8 mouse cellular contexts compared by ENCODE assay signal in the genomic region with DNA sequence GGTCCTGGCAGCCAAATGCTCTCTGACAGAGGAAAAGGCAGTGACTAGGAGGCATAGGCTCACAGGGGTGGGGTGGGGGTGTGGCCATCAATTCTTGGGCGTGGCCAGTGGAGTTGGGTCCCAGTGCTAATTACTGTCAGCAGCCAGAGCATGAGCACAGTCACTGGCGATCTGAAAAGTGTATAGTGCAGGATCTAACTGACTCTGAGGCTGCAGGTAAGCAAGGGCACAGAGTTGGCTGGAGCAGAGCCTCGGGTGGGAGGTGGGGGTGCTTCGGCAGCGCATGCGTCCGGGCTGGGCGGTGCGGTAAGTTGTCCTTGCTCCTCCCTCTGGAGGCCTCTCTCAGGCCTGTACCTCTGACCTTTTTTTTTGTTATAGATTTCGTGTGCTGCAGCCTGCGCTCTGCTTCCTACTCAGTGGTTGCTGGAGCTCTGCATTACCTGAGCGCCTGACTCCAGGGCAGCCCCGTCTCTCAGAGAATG. TPM values are rescaled to one million over a fixed set of nuclear protein-coding genes. Genes with fewer than 3 reads are reported as not detected.
DNase-seq lines count a peak whose midpoint lies in the region; ATAC-seq lines count a peak whose summit lies in the region.

Gene Cd59b, plus strand, starts transcription at position 146 of the 482 bp plus-strand sequence.

- peak; percentile 81 for ATAC-seq in embryonic facial prominence, embryonic 12.5 days (ENCODE audit: insufficient number of reproducible peaks, insufficient read depth, low FRiP score, low TSS enrichment)
- ATAC-seq in heart, embryonic 11.5 days (replicated peaks; ENCODE audit: insufficient number of reproducible peaks, low FRiP score, low TSS enrichment) = peak; percentile 80
- peak; percentile 97 for ATAC-seq in kidney, embryonic 15.5 days (replicated peaks; ENCODE audit: low FRiP score)

- DNase-seq in 3T3-L1 (ENCODE audit: low read depth, low spot score) = peak; percentile 20
- DNase-seq in adrenal gland, postnatal 10 days = peak; percentile 74
- DNase-seq in lung, postnatal 36 days = peak; percentile 73
- peak; percentile 25 for DNase-seq in skeletal muscle tissue, adult 2 months (ENCODE audit: low read depth, low spot score)
- DNase-seq in frontal cortex, postnatal 25 days (ENCODE audit: low spot score in 2 of 2) = no peak

- no peaks in the 10 kb centered on the region for H3K36me3 ChIP-seq in embryonic facial prominence, embryonic 12.5 days
- H3K36me3 ChIP-seq in heart, embryonic 11.5 days (ENCODE audit: control insufficient read depth, insufficient read depth, low read length) = no peaks in the 10 kb centered on the region
- H3K36me3 ChIP-seq in kidney, embryonic 15.5 days = no peaks in the 10 kb centered on the region

- no peaks in the 10 kb centered on the region for H3K27me3 ChIP-seq in embryonic facial prominence, embryonic 12.5 days
- H3K27me3 ChIP-seq in heart, embryonic 11.5 days (ENCODE audit: control insufficient read depth, insufficient read depth, low read length) = no peaks in the 10 kb centered on the region
- H3K27me3 ChIP-seq in kidney, embryonic 15.5 days = no peaks in the 10 kb centered on the region

- 0 out of 2 replicates have a peak, but pooled peaks cover 2% of the 10 kb centered on the region for H3K4me1 ChIP-seq in embryonic facial prominence, embryonic 12.5 days
- 0 out of 2 replicates have a peak, but pooled peaks cover 3% of the 10 kb centered on the region for H3K4me1 ChIP-seq in heart, embryonic 11.5 days (ENCODE audit: control insufficient read depth, insufficient read depth, low read length)
- peaks cover 8% of the 10 kb centered on the region for H3K4me1 ChIP-seq in kidney, embryonic 15.5 days

- H3K4me3 ChIP-seq in embryonic facial prominence, embryonic 12.5 days = peak within 1 kb of the TSS; percentile 33
- H3K4me3 ChIP-seq in heart, embryonic 11.5 days (ENCODE audit: low read depth, low read length) = peak within 1 kb of the TSS; percentile 28
- H3K4me3 ChIP-seq in kidney, embryonic 15.5 days (replicated peaks) = peak within 1 kb of the TSS; percentile 50

- peak within 1 kb of the TSS; percentile 63; the same call in 1 of the 2 replicates for H3K27ac ChIP-seq in embryonic facial prominence, embryonic 12.5 days
- no peak within 1 kb of the TSS for H3K27ac ChIP-seq in heart, embryonic 11.5 days (ENCODE audit: low read depth, low read length)
- H3K27ac ChIP-seq in kidney, embryonic 15.5 days = peak within 1 kb of the TSS; percentile 82

- 7% methylated on average over 13 of the region's 13 CpGs for WGBS in embryonic facial prominence, embryonic 12.5 days
- 9% methylated on average over 13 of the region's 13 CpGs for WGBS in heart, embryonic 11.5 days (ENCODE audit: insufficient replicate concordance)
- WGBS in kidney, embryonic 15.5 days = 5% methylated on average over 13 of the region's 13 CpGs

- peak within 1 kb of the TSS; percentile 21; the same call in 1 of the 2 replicates for H3K9ac ChIP-seq in embryonic facial prominence, embryonic 12.5 days
- H3K9ac ChIP-seq in heart, embryonic 11.5 days (ENCODE audit: low read depth, low read length) = peak within 1 kb of the TSS; percentile 58; the same call in 1 of the 2 replicates
- H3K9ac ChIP-seq in kidney, embryonic 15.5 days = peak within 1 kb of the TSS; percentile 38; the same call in 1 of the 2 replicates

- H3K9me3 ChIP-seq in embryonic facial prominence, embryonic 12.5 days = no peaks in the 10 kb centered on the region
- H3K9me3 ChIP-seq in heart, embryonic 11.5 days (replicated peaks; ENCODE audit: control insufficient read depth, low read length) = no peaks in the 10 kb centered on the region
- no peaks in the 10 kb centered on the region for H3K9me3 ChIP-seq in kidney, embryonic 15.5 days (replicated peaks)

- peak within 1 kb of the TSS; percentile 50 for H3K4me2 ChIP-seq in embryonic facial prominence, embryonic 12.5 days (replicated peaks)
- peak within 1 kb of the TSS; percentile 64 for H3K4me2 ChIP-seq in heart, embryonic 11.5 days
- H3K4me2 ChIP-seq in kidney, embryonic 15.5 days = peak within 1 kb of the TSS; percentile 69

RNA-seq across cellular contexts. Expression of gene Cd59b, which starts in this region (rescaled TPM):
- total RNA-seq in adrenal gland, postnatal 10 days (2021) = 1 to 10 TPM; 4.7 to 5.0 TPM
- 4.0 and 5.1 TPM in 2 replicates for polyA plus RNA-seq in embryonic facial prominence, embryonic 12.5 days (2016; fragmentation: Nextera tagmentation; extraction: Ambion mirVana)
- 8.7 and 15.7 TPM in 2 replicates for polyA plus RNA-seq in heart, embryonic 11.5 days (2014; fragmentation: Nextera tagmentation; extraction: Ambion mirVana)
- 6.9 and 7.3 TPM in 2 replicates for polyA plus RNA-seq in kidney, embryonic 15.5 days (2015; fragmentation: Nextera tagmentation; extraction: Ambion mirVana)

Comparison
In these comparisons a context has a peak if more than half of its experiments do, and no peak if none do; other contexts are left out.
1. DNase-seq: peak in 3T3-L1 (single experiment), adrenal gland, postnatal 10 days (single experiment), lung, postnatal 36 days (single experiment) and skeletal muscle tissue, adult 2 months (single experiment); none in frontal cortex, postnatal 25 days (0 of 2).
2. Peak in every context shown above with its lines, with median percentiles within 50 percentile points of each other: ATAC-seq, H3K4me2 ChIP-seq, H3K4me3 ChIP-seq and H3K9ac ChIP-seq.